Mouse (Mus musculus): ENCODE data around the gene Lgi4. TPM values are rescaled to one million over a fixed set of nuclear protein-coding genes. Genes with fewer than 3 reads are reported as not detected.

Gene Lgi4
- 0.43 TPM for polyA plus RNA-seq (2014; fragmentation: Illumina TruSeq; extraction: RNeasy Lipid Tissue Mini Kit (QIAGEN cat#74804))

DNA sequence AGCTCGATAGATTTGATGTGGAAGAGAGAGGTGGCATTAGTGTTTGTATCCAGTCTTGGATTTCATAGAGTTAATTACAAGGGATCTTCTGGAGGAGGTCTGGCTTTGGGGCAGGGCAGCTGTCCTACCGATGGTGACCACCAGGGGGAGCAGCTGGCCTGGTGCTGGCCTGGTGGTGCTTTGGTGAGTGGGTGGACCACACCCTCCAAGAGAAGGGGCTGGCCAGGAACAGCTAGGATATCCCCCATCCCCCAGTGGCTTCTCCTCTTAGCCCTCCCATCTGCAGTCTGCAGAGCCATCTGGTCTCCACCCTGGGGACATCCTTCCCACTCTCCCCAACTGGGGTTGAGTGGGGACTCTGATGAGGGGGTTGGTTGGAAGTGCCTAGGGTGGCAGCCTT is at the start of gene Lgi4:
Lgi4 (plus strand) TSS at position 235 of the 400 bp plus-strand sequence.

DNA sequence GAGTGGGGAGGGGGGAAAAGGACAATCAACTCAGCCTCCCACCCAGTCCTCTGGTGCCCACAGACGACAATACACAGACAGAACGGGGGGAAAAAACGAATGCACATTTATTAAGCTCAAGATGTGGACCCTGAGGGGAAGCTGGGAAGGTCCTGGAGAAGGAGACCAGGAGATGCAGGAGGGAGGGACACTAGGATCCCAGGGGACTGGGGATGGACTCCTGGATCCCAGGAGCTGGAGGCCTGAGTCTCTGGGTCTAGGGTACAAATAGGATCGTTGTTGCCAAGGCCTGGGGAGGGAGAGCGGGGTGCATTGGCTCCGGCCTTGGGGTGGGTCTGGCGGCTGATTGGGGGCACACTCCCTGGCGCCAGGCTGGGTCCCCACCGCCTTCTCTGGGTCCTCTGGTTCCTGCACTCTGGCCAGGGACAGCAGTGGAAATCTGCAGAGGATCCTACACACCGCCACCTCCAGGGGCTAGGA is 16.7 kb upstream of the Lgi4 start, which contains the start of gene Fxyd5:
Fxyd5 (minus strand) TSS at position 51 of the 480 bp plus-strand sequence.

DNA sequence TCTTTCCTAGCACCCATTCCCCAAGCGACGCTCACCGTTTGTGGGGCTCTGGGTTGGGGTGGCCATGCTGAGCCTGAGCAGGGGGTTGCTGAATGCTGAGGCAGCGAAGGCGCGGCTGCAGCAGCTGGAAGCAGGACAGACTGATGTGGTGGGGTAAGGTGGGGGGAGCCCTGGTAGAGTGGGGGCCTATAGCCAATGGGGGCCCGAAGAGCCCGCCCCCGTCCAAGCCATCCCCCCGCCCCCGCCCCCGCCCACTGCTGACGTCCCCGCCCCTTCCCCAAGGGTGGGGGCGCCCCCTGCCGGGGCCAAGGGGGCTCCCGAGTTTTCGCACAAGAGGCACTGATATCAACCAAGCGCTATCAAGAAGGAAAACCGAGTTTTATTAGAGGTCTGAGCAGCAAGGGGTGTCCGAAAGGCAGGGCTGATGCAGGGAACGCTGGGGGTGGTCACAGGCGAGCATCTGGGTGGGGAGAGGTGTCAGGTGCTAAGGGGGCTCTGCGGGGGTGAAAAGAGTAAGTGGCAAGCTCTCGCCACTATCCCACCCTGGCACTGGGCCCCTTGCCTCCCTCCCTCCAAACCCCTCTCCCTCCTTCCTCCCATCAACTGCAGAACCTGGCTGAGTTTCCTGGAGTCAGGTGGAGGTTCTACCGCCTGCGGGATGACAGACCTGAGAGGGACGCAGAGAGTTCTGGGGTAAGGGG is 7.7 kb upstream of the Lgi4 start, which contains the start of gene Fxyd7:
Fxyd7 (minus strand) TSS at position 147 of the 701 bp plus-strand sequence.

DNA sequence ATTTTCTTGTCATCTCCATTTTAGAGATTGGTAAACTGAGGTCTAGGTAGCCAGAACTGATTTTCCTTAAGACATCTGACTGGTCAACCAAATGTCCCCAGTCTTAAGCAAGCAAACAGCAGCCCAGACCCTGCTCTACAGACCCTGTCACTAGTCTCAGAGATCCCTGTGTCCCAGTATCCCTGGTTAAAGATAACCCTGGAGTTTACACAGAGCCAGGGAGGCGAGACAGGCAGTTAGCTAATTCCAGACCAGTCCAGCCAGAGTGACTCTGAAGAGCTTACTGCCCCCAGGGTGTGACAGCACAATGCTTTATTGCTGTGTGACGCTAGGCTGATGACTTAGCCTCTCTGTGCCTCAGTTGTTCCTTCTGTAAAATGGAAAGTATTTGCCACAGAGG is 2.1 kb upstream of the Lgi4 start, which contains the start of gene Fxyd1:
Fxyd1 (minus strand) TSS at position 129 of the 400 bp plus-strand sequence.

DNA sequence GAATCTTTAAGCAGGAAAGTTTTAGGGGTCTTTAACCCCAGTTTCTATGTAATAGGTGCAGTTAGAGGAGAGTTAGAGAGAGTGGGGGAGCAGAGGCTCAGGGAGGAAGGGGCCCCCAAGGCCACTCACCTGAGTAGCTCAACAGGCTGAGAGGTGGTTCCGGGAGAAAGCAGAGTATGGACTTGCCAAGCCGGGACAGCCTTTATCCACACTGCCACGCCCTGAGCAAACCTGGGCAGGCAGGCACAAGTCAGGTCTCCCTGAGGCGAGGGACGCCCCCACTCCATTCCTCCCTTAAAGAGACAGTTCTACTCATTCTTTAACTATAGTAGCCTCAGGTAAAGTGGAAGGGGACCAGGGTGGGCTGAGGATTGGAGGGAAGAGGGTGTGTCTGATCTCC is 17.4 kb downstream of the Lgi4 start, which contains the start of gene Fxyd3:
Fxyd3 (minus strand) TSS at position 213 of the 400 bp plus-strand sequence.

DNA sequence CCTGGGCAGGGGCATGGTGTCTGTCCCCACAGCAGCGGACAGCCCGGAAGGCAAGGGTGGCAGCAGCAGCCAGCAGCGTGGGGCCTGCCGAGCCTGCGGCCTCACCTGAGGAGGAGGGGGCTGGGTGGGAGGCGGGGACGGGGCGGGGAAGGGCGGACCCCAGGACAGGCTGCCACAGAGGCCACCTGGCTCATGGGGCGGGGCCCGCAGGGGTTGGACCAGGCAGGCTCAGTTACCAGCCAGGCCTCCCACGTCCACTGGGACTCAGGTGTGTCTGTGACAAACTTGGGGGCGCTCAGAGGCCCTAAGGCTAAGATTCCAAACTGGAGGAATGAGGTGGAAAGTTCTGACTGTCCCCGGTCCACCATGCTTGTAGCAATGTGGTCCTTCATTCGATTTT is 56.0 kb downstream of the Lgi4 start, which contains the start of gene Hpn:
Hpn (minus strand) TSS at position 109 of the 400 bp plus-strand sequence.

Other genes with a start within 250 kb of the Lgi4 start
- 0.23 TPM for gene Ffar2, start 235.6 kb upstream of the Lgi4 start, polyA plus RNA-seq (2014; fragmentation: Illumina TruSeq; extraction: RNeasy Lipid Tissue Mini Kit (QIAGEN cat#74804))
- not detected for gene Ffar3, start 203.2 kb upstream of the Lgi4 start, polyA plus RNA-seq (2014; fragmentation: Illumina TruSeq; extraction: RNeasy Lipid Tissue Mini Kit (QIAGEN cat#74804))
- not detected for gene Ffar1, start 197.8 kb upstream of the Lgi4 start, polyA plus RNA-seq (2014; fragmentation: Illumina TruSeq; extraction: RNeasy Lipid Tissue Mini Kit (QIAGEN cat#74804))
- 4.0 TPM for gene Cd22, start 179.0 kb upstream of the Lgi4 start, polyA plus RNA-seq (2014; fragmentation: Illumina TruSeq; extraction: RNeasy Lipid Tissue Mini Kit (QIAGEN cat#74804))
- gene Mag, start 144.5 kb upstream of the Lgi4 start, polyA plus RNA-seq (2014; fragmentation: Illumina TruSeq; extraction: RNeasy Lipid Tissue Mini Kit (QIAGEN cat#74804)) = not detected
- gene Hamp2, start 134.7 kb upstream of the Lgi4 start, polyA plus RNA-seq (2014; fragmentation: Illumina TruSeq; extraction: RNeasy Lipid Tissue Mini Kit (QIAGEN cat#74804)) = not detected
- gene Hamp, start 115.3 kb upstream of the Lgi4 start, polyA plus RNA-seq (2014; fragmentation: Illumina TruSeq; extraction: RNeasy Lipid Tissue Mini Kit (QIAGEN cat#74804)) = not detected
- 67.2 TPM for gene Usf2, start 102.5 kb upstream of the Lgi4 start, polyA plus RNA-seq (2014; fragmentation: Illumina TruSeq; extraction: RNeasy Lipid Tissue Mini Kit (QIAGEN cat#74804))
- 1.8 TPM for gene Lsr, start 85.9 kb upstream of the Lgi4 start, polyA plus RNA-seq (2014; fragmentation: Illumina TruSeq; extraction: RNeasy Lipid Tissue Mini Kit (QIAGEN cat#74804))
- gene Fam187b, start 85.6 kb upstream of the Lgi4 start, polyA plus RNA-seq (2014; fragmentation: Illumina TruSeq; extraction: RNeasy Lipid Tissue Mini Kit (QIAGEN cat#74804)) = 0.71 TPM
- gene Fxyd5, start 16.9 kb upstream of the Lgi4 start, polyA plus RNA-seq (2014; fragmentation: Illumina TruSeq; extraction: RNeasy Lipid Tissue Mini Kit (QIAGEN cat#74804)) = 6.0 TPM
- not detected for gene Fxyd7, start 7.9 kb upstream of the Lgi4 start, polyA plus RNA-seq (2014; fragmentation: Illumina TruSeq; extraction: RNeasy Lipid Tissue Mini Kit (QIAGEN cat#74804))
- 4.9 TPM for gene Fxyd1, start 2.1 kb upstream of the Lgi4 start, polyA plus RNA-seq (2014; fragmentation: Illumina TruSeq; extraction: RNeasy Lipid Tissue Mini Kit (QIAGEN cat#74804))
- gene Fxyd3, start 17.4 kb downstream of the Lgi4 start, polyA plus RNA-seq (2014; fragmentation: Illumina TruSeq; extraction: RNeasy Lipid Tissue Mini Kit (QIAGEN cat#74804)) = 6.1 TPM
- not detected for gene Hpn, start 55.9 kb downstream of the Lgi4 start, polyA plus RNA-seq (2014; fragmentation: Illumina TruSeq; extraction: RNeasy Lipid Tissue Mini Kit (QIAGEN cat#74804))
- 0.48 TPM for gene Scn1b, start 67.7 kb downstream of the Lgi4 start, polyA plus RNA-seq (2014; fragmentation: Illumina TruSeq; extraction: RNeasy Lipid Tissue Mini Kit (QIAGEN cat#74804))
- 4.4 TPM for gene Gramd1a, start 96.6 kb downstream of the Lgi4 start, polyA plus RNA-seq (2014; fragmentation: Illumina TruSeq; extraction: RNeasy Lipid Tissue Mini Kit (QIAGEN cat#74804))
- gene Scgb2b2, start 231.2 kb downstream of the Lgi4 start, polyA plus RNA-seq (2014; fragmentation: Illumina TruSeq; extraction: RNeasy Lipid Tissue Mini Kit (QIAGEN cat#74804)) = not detected
- gene Scgb1b2, start 232.5 kb downstream of the Lgi4 start, polyA plus RNA-seq (2014; fragmentation: Illumina TruSeq; extraction: RNeasy Lipid Tissue Mini Kit (QIAGEN cat#74804)) = not detected

All from ovary, adult 10 weeks (tissue).